In genomic region chr2:167672212-167672685, GRCm38 (mm10) we compare ENCODE assay signal across 8 mouse cellular contexts. TPM values are rescaled to one million over a fixed set of nuclear protein-coding genes. Genes with fewer than 3 reads are reported as not detected.
DNase-seq lines count a peak whose midpoint lies in the region; ATAC-seq and TF ChIP-seq lines count a peak whose summit lies in the region.

No protein-coding gene starts in this region.

- ATAC-seq in lung, embryonic 15.5 days (ENCODE audit: borderline replicate concordance, extremely low read depth, low FRiP score, low TSS enrichment) = peak; percentile 27; the same call in 1 of the 2 replicates
- peak; percentile 63 for ATAC-seq in embryonic facial prominence, embryonic 11.5 days (replicated peaks; ENCODE audit: insufficient number of reproducible peaks, low FRiP score, low TSS enrichment, low read depth)
- no peak for ATAC-seq in intestine, postnatal 0 days
- ATAC-seq in midbrain, postnatal 0 days (ENCODE audit: low FRiP score) = 0 out of 2 replicates have a peak, but pooled peaks have one; percentile 34

- H3K36me3 ChIP-seq in lung, embryonic 15.5 days = no peaks in the 10 kb centered on the region
- no peaks in the 10 kb centered on the region for H3K36me3 ChIP-seq in embryonic facial prominence, embryonic 11.5 days (replicated peaks; ENCODE audit: control insufficient read depth, insufficient read depth, low read depth, low read length)
- H3K36me3 ChIP-seq in intestine, postnatal 0 days (ENCODE audit: control insufficient read depth, insufficient read depth) = no peaks in the 10 kb centered on the region
- H3K36me3 ChIP-seq in midbrain, postnatal 0 days (ENCODE audit: insufficient read depth, low read length) = no peaks in the 10 kb centered on the region

- TF ChIP-seq CTCF in intestine, postnatal 0 days (IDR thresholded peaks at IDR 0.05; ENCODE audit: low read depth) = no peak
- TF ChIP-seq CTCF in midbrain, postnatal 0 days (IDR thresholded peaks at IDR 0.05) = no peak

- no peak for DNase-seq in lung, adult 18-20 months
- peak; percentile 35 for DNase-seq in embryonic facial prominence, embryonic 11.5 days (ENCODE audit: low spot score)
- DNase-seq in midbrain, postnatal 0 days (ENCODE audit: low spot score) = peak; percentile 47
- no peak for DNase-seq in urinary bladder, adult 2 months (ENCODE audit: low spot score)
- no peak for DNase-seq in right cerebral cortex, postnatal 36 days (ENCODE audit: low spot score in 2 of 2)
- DNase-seq in gastrocnemius, postnatal 25 days = no peak

- 17% methylated on average over 13 of the region's 13 CpGs for WGBS in lung, embryonic 15.5 days
- WGBS in embryonic facial prominence, embryonic 11.5 days = 31% methylated on average over 13 of the region's 13 CpGs
- 38% methylated on average over 13 of the region's 13 CpGs for WGBS in intestine, postnatal 0 days
- 25% methylated on average over 13 of the region's 13 CpGs for WGBS in midbrain, postnatal 0 days

- H3K4me2 ChIP-seq in lung, embryonic 15.5 days = no peak overlapping the region
- no peak overlapping the region for H3K4me2 ChIP-seq in embryonic facial prominence, embryonic 11.5 days (ENCODE audit: low read depth, low read length)
- H3K4me2 ChIP-seq in intestine, postnatal 0 days (replicated peaks; ENCODE audit: low read depth) = peak overlapping the region; percentile 35; the same call in 1 of the 2 replicates
- peak overlapping the region; percentile 24; the same call in 1 of the 2 replicates for H3K4me2 ChIP-seq in midbrain, postnatal 0 days (ENCODE audit: low read depth, low read length, poor library complexity, severe bottlenecking)

- H3K9ac ChIP-seq in lung, embryonic 15.5 days = no peak overlapping the region
- H3K9ac ChIP-seq in embryonic facial prominence, embryonic 11.5 days (replicated peaks; ENCODE audit: low read length) = no peak overlapping the region
- no peak overlapping the region for H3K9ac ChIP-seq in intestine, postnatal 0 days (ENCODE audit: low read depth, low read length)
- H3K9ac ChIP-seq in midbrain, postnatal 0 days (replicated peaks; ENCODE audit: low read length, poor library complexity, severe bottlenecking) = no peak overlapping the region

- H3K27ac ChIP-seq in lung, embryonic 15.5 days = no peak overlapping the region
- H3K27ac ChIP-seq in embryonic facial prominence, embryonic 11.5 days (replicated peaks; ENCODE audit: low read depth, low read length) = no peak overlapping the region
- no peak overlapping the region for H3K27ac ChIP-seq in intestine, postnatal 0 days (ENCODE audit: low read depth, low read length)
- no peak overlapping the region for H3K27ac ChIP-seq in midbrain, postnatal 0 days (ENCODE audit: low read depth, low read length)

- H3K4me1 ChIP-seq in lung, embryonic 15.5 days = 0 out of 2 replicates have a peak, but pooled peaks cover 4% of the 10 kb centered on the region
- H3K4me1 ChIP-seq in embryonic facial prominence, embryonic 11.5 days (ENCODE audit: control insufficient read depth, insufficient read depth, low read length) = no peaks in the 10 kb centered on the region
- H3K4me1 ChIP-seq in intestine, postnatal 0 days (replicated peaks; ENCODE audit: control insufficient read depth, insufficient read depth, low read length) = no peaks in the 10 kb centered on the region
- H3K4me1 ChIP-seq in midbrain, postnatal 0 days (ENCODE audit: insufficient read depth, low read length) = no peaks in the 10 kb centered on the region

- no peak overlapping the region for H3K4me3 ChIP-seq in lung, embryonic 15.5 days
- H3K4me3 ChIP-seq in embryonic facial prominence, embryonic 11.5 days (ENCODE audit: low read depth, low read length) = no peak overlapping the region
- no peak overlapping the region for H3K4me3 ChIP-seq in intestine, postnatal 0 days (ENCODE audit: low read depth, low read length)
- H3K4me3 ChIP-seq in midbrain, postnatal 0 days (ENCODE audit: low read depth, low read length) = no peak overlapping the region

- H3K27me3 ChIP-seq in lung, embryonic 15.5 days = no peaks in the 10 kb centered on the region
- no peaks in the 10 kb centered on the region for H3K27me3 ChIP-seq in embryonic facial prominence, embryonic 11.5 days (ENCODE audit: control insufficient read depth, insufficient read depth, low read length)
- H3K27me3 ChIP-seq in intestine, postnatal 0 days (replicated peaks; ENCODE audit: control insufficient read depth, insufficient read depth, low read length) = no peaks in the 10 kb centered on the region
- H3K27me3 ChIP-seq in midbrain, postnatal 0 days (ENCODE audit: insufficient read depth, low read length) = no peaks in the 10 kb centered on the region

- no peaks in the 10 kb centered on the region for H3K9me3 ChIP-seq in lung, embryonic 15.5 days
- H3K9me3 ChIP-seq in embryonic facial prominence, embryonic 11.5 days (replicated peaks; ENCODE audit: control insufficient read depth, low read length) = no peaks in the 10 kb centered on the region
- H3K9me3 ChIP-seq in intestine, postnatal 0 days (ENCODE audit: control insufficient read depth) = no peaks in the 10 kb centered on the region
- H3K9me3 ChIP-seq in midbrain, postnatal 0 days (ENCODE audit: low read length) = no peaks in the 10 kb centered on the region

RNA-seq across cellular contexts. Expression of gene Gm20431, which starts 11.0 kb away (rescaled TPM):
- polyA plus RNA-seq in lung, embryonic 15.5 days (2015; fragmentation: Nextera tagmentation; extraction: Ambion mirVana) = 3.2 and 3.5 TPM in 2 replicates
- 5.2 and 5.6 TPM in 2 replicates for polyA plus RNA-seq in embryonic facial prominence, embryonic 11.5 days (2014; fragmentation: Nextera tagmentation; extraction: Ambion mirVana)
- 8.8 and 10.0 TPM in 2 replicates for polyA plus RNA-seq in intestine, postnatal 0 days (2015; fragmentation: Nextera tagmentation; extraction: Ambion mirVana)
- total RNA-seq in midbrain, postnatal 0 days (2014; rRNA removed) = not detected in 2 replicates
- 11.2 and 12.0 TPM in 2 replicates for polyA plus RNA-seq in midbrain, postnatal 0 days (2015; fragmentation: Nextera tagmentation; extraction: Ambion mirVana)
- not detected in 2 replicates for polyA plus RNA-seq in urinary bladder, adult 2 months (2012; rRNA removed)
- 10 to 100 TPM in 1 of 2 experiments, 1 to 10 TPM in 1; 7.7 to 11.6 TPM for total RNA-seq in gastrocnemius, postnatal 25 days (2021)

RNA-seq across cellular contexts. Expression of gene Cebpb, which starts 16.5 kb away (rescaled TPM):
- polyA plus RNA-seq in lung, embryonic 15.5 days (2015; fragmentation: Nextera tagmentation; extraction: Ambion mirVana) = 61.4 and 68.1 TPM in 2 replicates
- polyA plus RNA-seq in embryonic facial prominence, embryonic 11.5 days (2014; fragmentation: Nextera tagmentation; extraction: Ambion mirVana) = 3.1 and 4.4 TPM in 2 replicates
- polyA plus RNA-seq in intestine, postnatal 0 days (2015; fragmentation: Nextera tagmentation; extraction: Ambion mirVana) = 49.8 and 52.6 TPM in 2 replicates
- total RNA-seq in midbrain, postnatal 0 days (2014; rRNA removed) = 5.8 and 8.0 TPM in 2 replicates
- polyA plus RNA-seq in midbrain, postnatal 0 days (2015; fragmentation: Nextera tagmentation; extraction: Ambion mirVana) = 4.4 and 5.4 TPM in 2 replicates
- 57.1 and 69.7 TPM in 2 replicates for polyA plus RNA-seq in urinary bladder, adult 2 months (2012; rRNA removed)
- 10 to 100 TPM; 93.5 to 95.6 TPM for total RNA-seq in gastrocnemius, postnatal 25 days (2021)

RNA-seq across cellular contexts. Expression of gene Tmem189, which starts 17.4 kb away (rescaled TPM):
- polyA plus RNA-seq in lung, embryonic 15.5 days (2015; fragmentation: Nextera tagmentation; extraction: Ambion mirVana) = 41.7 and 43.8 TPM in 2 replicates
- 31.9 and 34.1 TPM in 2 replicates for polyA plus RNA-seq in embryonic facial prominence, embryonic 11.5 days (2014; fragmentation: Nextera tagmentation; extraction: Ambion mirVana)
- 25.0 and 26.8 TPM in 2 replicates for polyA plus RNA-seq in intestine, postnatal 0 days (2015; fragmentation: Nextera tagmentation; extraction: Ambion mirVana)
- 45.5 and 65.9 TPM in 2 replicates for total RNA-seq in midbrain, postnatal 0 days (2014; rRNA removed)
- polyA plus RNA-seq in midbrain, postnatal 0 days (2015; fragmentation: Nextera tagmentation; extraction: Ambion mirVana) = 33.5 and 35.3 TPM in 2 replicates
- polyA plus RNA-seq in urinary bladder, adult 2 months (2012; rRNA removed) = 46.0 and 48.4 TPM in 2 replicates
- 10 to 100 TPM; 13.4 to 18.9 TPM for total RNA-seq in gastrocnemius, postnatal 25 days (2021)

RNA-seq across cellular contexts. Expression of gene Ube2v1, which starts 40.4 kb away (rescaled TPM):
- polyA plus RNA-seq in lung, embryonic 15.5 days (2015; fragmentation: Nextera tagmentation; extraction: Ambion mirVana) = 280 and 282 TPM in 2 replicates
- 223 and 235 TPM in 2 replicates for polyA plus RNA-seq in embryonic facial prominence, embryonic 11.5 days (2014; fragmentation: Nextera tagmentation; extraction: Ambion mirVana)
- polyA plus RNA-seq in intestine, postnatal 0 days (2015; fragmentation: Nextera tagmentation; extraction: Ambion mirVana) = 173 and 174 TPM in 2 replicates
- 191 and 233 TPM in 2 replicates for total RNA-seq in midbrain, postnatal 0 days (2014; rRNA removed)
- polyA plus RNA-seq in midbrain, postnatal 0 days (2015; fragmentation: Nextera tagmentation; extraction: Ambion mirVana) = 402 and 414 TPM in 2 replicates
- 111 and 152 TPM in 2 replicates for polyA plus RNA-seq in urinary bladder, adult 2 months (2012; rRNA removed)
- 100 to 1,000 TPM; 157 to 160 TPM for total RNA-seq in gastrocnemius, postnatal 25 days (2021)

Comparison
In these comparisons a context has a peak if more than half of its experiments do, and no peak if none do; other contexts are left out.
1. H3K4me2 ChIP-seq: peak in intestine, postnatal 0 days (single experiment) and midbrain, postnatal 0 days (single experiment); none in lung, embryonic 15.5 days (single experiment) and embryonic facial prominence, embryonic 11.5 days (single experiment).
2. DNase-seq: peak in embryonic facial prominence, embryonic 11.5 days (single experiment) and midbrain, postnatal 0 days (single experiment); none in lung, adult 18-20 months (0 of 2), urinary bladder, adult 2 months (single experiment), right cerebral cortex, postnatal 36 days (0 of 2) and gastrocnemius, postnatal 25 days (single experiment).